Mouse (Mus musculus) heart, adult 2 months (tissue): Measurements from ENCODE around the gene Asb13.

ENCODE experiments used
- CTCF ChIP-seq: fragments of 200-600 bp; IDR thresholded peaks from 2 replicates; pipeline ENCODE4 v1.8.1; 2022; ENCODE audit warnings: antibody characterized with exemption, mild to moderate bottlenecking, moderate library complexity
- POLR2A ChIP-seq: fragments of 200-500 bp; IDR thresholded peaks from 2 replicates; pipeline ENCODE4 v1.6.1; 2011; ENCODE audit warnings: mild to moderate bottlenecking, low read depth, low read length, control low read depth; ENCODE audit not compliant: insufficient read depth

DNA sequence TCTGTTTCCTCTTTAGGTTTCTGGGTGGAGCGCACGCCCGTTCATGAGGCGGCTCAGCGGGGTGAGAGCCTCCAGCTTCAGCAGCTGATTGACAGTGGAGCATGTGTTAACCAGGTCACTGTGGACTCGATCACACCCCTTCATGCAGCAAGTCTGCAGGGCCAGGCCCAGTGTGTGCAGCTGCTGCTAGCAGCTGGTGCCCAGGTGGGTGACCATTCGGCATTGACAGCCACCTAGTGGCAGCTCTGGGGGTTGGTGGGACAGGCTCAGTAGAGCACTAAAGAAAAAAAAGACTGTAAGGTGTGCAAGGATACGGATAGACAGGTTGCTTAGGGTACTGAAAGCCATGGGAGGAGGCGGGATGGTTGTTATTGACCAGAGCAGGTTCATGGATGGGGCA, 8.2 kb downstream of the Asb13 start:
- TF ChIP-seq POLR2A (no peak), CTCF (peak; percentile 54)
